Mouse (Mus musculus) stomach, postnatal 0 days (tissue): Measurements from ENCODE around the gene Tuba1b. TPM values are rescaled to one million over a fixed set of nuclear protein-coding genes. Genes with fewer than 3 reads are reported as not detected.

Experiments used
- ATAC-seq: fragments of 200-750 bp; cut with Nextera tagmentation; 2 replicates; pipeline ENCODE4 v1.8.0; 2017; ENCODE audit not compliant: low FRiP score, low TSS enrichment
- DNase-seq: peaks from one replicate; pipeline ENCODE4 v3.0.0-alpha.2; 2016; ENCODE audit warnings: low spot score
- H3K27ac ChIP-seq: fragments of 300-500 bp; sonication (generic); replicated peaks from 2 replicates; pipeline ENCODE4 v1.5.1; 2014; ENCODE audit warnings: mild to moderate bottlenecking, control low read depth
- H3K27me3 ChIP-seq: fragments of 300-500 bp; sonication (generic); 2 replicates; pipeline ENCODE4 v1.6.1; 2014; ENCODE audit warnings: low read length; ENCODE audit not compliant: control insufficient read depth, insufficient read depth
- H3K36me3 ChIP-seq: fragments of 300-500 bp; sonication (generic); 2 replicates; pipeline ENCODE4 v1.6.1; 2014; ENCODE audit warnings: low read length, mixed read lengths; ENCODE audit not compliant: control insufficient read depth, insufficient read depth
- H3K4me1 ChIP-seq: fragments of 300-500 bp; sonication (generic); replicated peaks from 2 replicates; pipeline ENCODE4 v1.6.1; 2014; ENCODE audit warnings: antibody characterized with exemption; ENCODE audit not compliant: control insufficient read depth, insufficient read depth
- H3K4me2 ChIP-seq: fragments of 300-500 bp; sonication (generic); replicated peaks from 2 replicates; pipeline ENCODE4 v1.6.1; 2014; ENCODE audit warnings: low read depth, mild to moderate bottlenecking, control low read depth, moderate library complexity
- H3K4me3 ChIP-seq: fragments of 300-500 bp; sonication (generic); 2 replicates; pipeline ENCODE4 v1.5.1; 2014; ENCODE audit warnings: low read depth, low read length, control low read depth
- H3K9ac ChIP-seq: fragments of 300-500 bp; sonication (generic); 2 replicates; pipeline ENCODE4 v1.6.1; 2014; ENCODE audit warnings: mild to moderate bottlenecking, low read length, control low read depth, mixed read lengths
- H3K9me3 ChIP-seq: fragments of 300-500 bp; sonication (generic); 2 replicates; pipeline ENCODE4 v1.6.1; 2016; ENCODE audit warnings: low read length; ENCODE audit not compliant: control insufficient read depth
- CTCF ChIP-seq: IDR thresholded peaks from 2 replicates; pipeline ENCODE4 v1.5.1; 2016; ENCODE audit warnings: antibody characterized with exemption, low read depth, mild to moderate bottlenecking, moderate library complexity
- EP300 ChIP-seq: optimal IDR thresholded peaks from 2 replicates; pipeline ENCODE3; 2016; ENCODE audit warnings: antibody characterized with exemption
- WGBS: fragments of 180-500 bp; shearing (Covaris S2); extraction: QIAGEN DNeasy Blood & Tissue Kit; methylation state at CpG from one replicate; pipeline ENCODE4 v1.1.7; 2014; 5-methylcytosine and 5-hydroxymethylcytosine counted together
- polyA plus RNA-seq: library from polyadenylated mRNA; unstranded; fragments of >200 nt; fragmentation: Nextera tagmentation; extraction: Ambion mirVana; gene quantifications from 2 replicates; pipeline ENCODE4 v1.2.1, GENCODE M21; 2015

Tuba1b gene
- polyA plus RNA-seq: 470 and 552 TPM in 2 replicates

- Histone ChIP-seq H3K4me1 (no peaks in the 10 kb centered on the region; the same call in 1 of the 2 replicates), H3K9ac (peak within 1 kb of the TSS; percentile 84), H3K4me2 (peak within 1 kb of the TSS; percentile 79), H3K9me3 (no peaks in the 10 kb centered on the region), H3K4me3 (peak within 1 kb of the TSS; percentile 71), H3K27me3 (no peaks in the 10 kb centered on the region), H3K36me3 (peaks cover 5% of the 10 kb centered on the region), H3K27ac (peak within 1 kb of the TSS; percentile 95)
- TF ChIP-seq EP300 (no peak), CTCF (peak; percentile 24; the same call in 1 of the 2 replicates)
- ATAC-seq (peak; percentile 97), DNase-seq (peak; percentile 94)
- WGBS: under 1% methylated on average over 58 of the region's 58 CpGs
Observed at GRCm38 (mm10) chr15:98934217-98934839, at the start of gene Tuba1b. Gene Tuba1b (minus strand): TSS chr15:98934565.

DNA sequence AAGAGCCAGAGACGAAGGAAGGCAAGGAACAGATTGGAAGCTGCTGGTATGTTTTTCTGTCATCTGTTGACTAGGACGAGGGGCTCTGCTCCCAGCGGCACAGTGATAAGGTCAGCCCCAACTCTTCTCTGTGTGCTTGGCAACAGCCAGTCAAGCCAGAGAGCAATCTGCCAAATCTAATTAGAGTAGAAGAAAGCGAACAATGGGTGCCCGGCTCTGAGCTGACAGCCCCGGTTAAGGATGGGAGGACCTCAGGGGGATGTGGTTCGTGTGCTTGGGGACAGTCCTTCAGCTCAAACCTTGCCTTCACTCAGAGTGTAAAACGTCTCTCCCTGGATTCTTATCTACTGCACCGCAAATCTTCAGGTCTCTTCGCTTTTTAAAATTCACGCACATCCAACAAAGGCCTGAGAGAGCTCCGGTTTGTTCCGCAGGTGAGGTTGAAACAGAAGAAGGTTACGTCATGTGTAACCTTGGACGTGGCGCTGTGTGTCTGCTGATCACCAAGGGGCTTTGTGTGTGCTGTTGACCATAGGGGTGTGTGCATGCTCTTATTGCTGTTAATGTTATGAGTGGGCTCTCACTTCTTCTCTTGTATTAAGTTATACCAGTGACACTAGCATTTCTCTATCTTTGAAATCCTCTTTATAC, 49.2 kb upstream of the Tuba1b start:
- WGBS: 53% methylated on average over 16 of the region's 16 CpGs
- Histone ChIP-seq H3K4me1 (no peaks in the 10 kb centered on the region), H3K27me3 (no peaks in the 10 kb centered on the region), H3K9ac (no peak overlapping the region), H3K4me3 (no peak overlapping the region), H3K36me3 (no peaks in the 10 kb centered on the region), H3K27ac (no peak overlapping the region), H3K9me3 (no peaks in the 10 kb centered on the region), H3K4me2 (no peak overlapping the region)
- TF ChIP-seq EP300 (no peak), CTCF (no peak)
- DNase-seq: no peak
- no peak for ATAC-seq

DNA sequence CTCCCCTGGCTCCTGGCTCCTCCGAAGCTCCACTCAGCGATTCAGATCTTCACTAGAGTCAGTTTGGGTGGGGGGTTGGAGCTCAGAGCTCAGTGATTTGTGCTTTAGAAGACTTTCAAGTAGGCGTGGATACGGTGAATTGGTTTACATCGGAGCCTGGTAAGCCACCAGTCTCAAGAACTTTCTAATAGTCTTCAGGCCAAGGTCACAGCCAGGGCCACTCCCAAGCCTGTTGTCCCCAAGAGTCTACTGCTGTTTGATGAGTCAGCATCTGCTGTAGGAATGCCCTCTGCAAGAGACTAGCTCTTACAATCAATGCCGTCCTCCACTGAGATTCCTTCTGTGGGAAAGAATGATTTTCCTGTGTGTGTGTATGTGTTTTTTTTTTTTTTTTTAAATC, 47.7 kb upstream of the Tuba1b start:
- H3K9me3 ChIP-seq: no peaks in the 10 kb centered on the region
- H3K9ac ChIP-seq: no peak overlapping the region
- no peak overlapping the region for H3K27ac ChIP-seq
- no peaks in the 10 kb centered on the region for H3K36me3 ChIP-seq
- H3K27me3 ChIP-seq: no peaks in the 10 kb centered on the region
- WGBS: 74% methylated on average over 6 of the region's 6 CpGs
- ATAC-seq (no peak), DNase-seq (no peak)
- H3K4me1 ChIP-seq: no peaks in the 10 kb centered on the region
- H3K4me2 ChIP-seq: no peak overlapping the region
- H3K4me3 ChIP-seq: no peak overlapping the region
- TF ChIP-seq CTCF (no peak), EP300 (no peak)

DNA sequence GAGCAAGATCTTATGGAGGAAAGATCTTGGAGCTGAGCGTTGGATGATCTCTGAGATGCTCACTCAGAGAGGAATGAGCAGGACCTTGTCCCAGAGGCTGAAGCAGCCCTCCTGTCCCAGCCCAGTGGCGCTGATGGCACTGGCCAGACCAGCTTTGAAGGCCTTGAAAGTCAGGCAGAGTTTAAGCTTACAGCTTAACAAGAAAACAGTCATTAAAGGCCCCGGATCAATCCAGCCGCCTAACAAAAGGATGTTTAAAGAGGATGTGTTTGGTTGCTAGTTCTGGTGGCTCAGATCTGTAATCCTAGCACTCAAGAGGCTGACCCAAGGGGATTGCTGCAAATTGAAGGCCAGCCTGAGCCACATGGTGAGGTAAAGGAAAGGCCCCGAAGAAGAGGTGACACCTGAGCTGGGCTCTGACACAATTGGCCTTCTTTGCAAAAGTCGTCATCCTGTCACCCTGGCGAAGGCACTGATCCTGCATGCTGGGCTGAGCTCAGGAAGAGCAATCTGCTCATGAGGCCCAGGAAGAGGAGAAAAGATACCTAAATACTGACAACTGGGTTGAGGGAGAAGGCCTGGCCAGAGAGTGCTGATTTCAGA, 45.7 kb upstream of the Tuba1b start:
- Histone ChIP-seq H3K9ac (0 out of 2 replicates have a peak overlapping the region, but pooled peaks have one; percentile 27), H3K4me2 (no peak overlapping the region), H3K4me3 (no peak overlapping the region), H3K27me3 (no peaks in the 10 kb centered on the region), H3K36me3 (no peaks in the 10 kb centered on the region), H3K27ac (no peak overlapping the region), H3K4me1 (no peaks in the 10 kb centered on the region), H3K9me3 (no peaks in the 10 kb centered on the region)
- DNase-seq (no peak), ATAC-seq (no peak)
- WGBS: 59% methylated on average over 7 of the region's 7 CpGs
- no peak for TF ChIP-seq CTCF

DNA sequence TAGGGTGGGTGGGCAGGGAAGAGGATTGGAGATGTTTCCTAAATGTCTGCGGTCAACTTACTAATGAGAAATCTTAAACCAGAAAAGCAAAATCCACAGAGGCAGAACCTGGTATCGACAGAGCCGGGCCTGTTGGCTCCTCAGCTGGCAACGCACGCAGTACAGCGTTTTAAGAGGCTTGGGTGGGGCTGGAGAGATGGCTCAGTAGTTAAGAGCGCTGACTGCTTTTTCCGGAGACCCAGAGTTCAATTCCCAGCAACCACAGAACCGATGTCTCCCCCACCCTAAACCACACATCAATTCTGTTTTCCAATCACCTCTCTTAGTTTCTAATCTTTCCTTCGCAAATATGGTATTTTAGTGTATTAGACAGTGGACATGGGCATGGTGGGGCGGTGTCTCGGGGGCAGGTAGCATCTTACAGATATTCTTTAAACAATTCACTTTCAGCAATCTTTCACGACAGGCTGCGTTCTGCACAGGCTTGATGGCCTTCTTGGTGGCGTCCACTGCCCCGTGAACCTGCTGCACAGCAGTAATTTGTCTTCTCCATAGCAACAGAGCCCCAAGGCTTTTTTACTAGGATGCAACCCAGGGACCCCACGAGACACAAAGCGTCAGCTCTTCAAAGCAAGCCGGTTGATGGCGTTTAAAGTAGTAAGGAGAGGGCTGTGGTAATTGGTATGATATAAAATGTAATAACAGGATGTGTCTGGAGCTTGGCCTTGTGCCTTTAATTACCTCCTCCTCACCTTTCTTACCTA, 44.2 kb upstream of the Tuba1b start:
- Histone ChIP-seq H3K4me3 (no peak overlapping the region), H3K27me3 (no peaks in the 10 kb centered on the region), H3K27ac (no peak overlapping the region), H3K36me3 (no peaks in the 10 kb centered on the region), H3K4me2 (no peak overlapping the region), H3K9ac (no peak overlapping the region), H3K9me3 (no peaks in the 10 kb centered on the region), H3K4me1 (no peaks in the 10 kb centered on the region)
- no peak for TF ChIP-seq CTCF
- no peak for TF ChIP-seq EP300
- ATAC-seq: no peak
- DNase-seq: no peak
- WGBS: 75% methylated on average over 20 of the region's 20 CpGs
